ENCODE assay signal across 11 mouse cellular contexts in genomic region chr17:28874825-28875224, GRCm38 (mm10). TPM values are rescaled to one million over a fixed set of nuclear protein-coding genes. Genes with fewer than 3 reads are reported as not detected.
A peak's percentile ranks its signal among the peaks of the same experiment; 100 is the strongest.
DNase-seq lines count a peak whose midpoint lies in the region; ATAC-seq and TF ChIP-seq lines count a peak whose summit lies in the region.
"Had no signal": no experiment of that assay in that cellular context is flagged by ENCODE, and none has a peak within 500 bp of the region (broad histone marks: within the 10 kb centered on the region; RNA-seq: fewer than 3 reads in every experiment).

No protein-coding gene starts in this region.

- WGBS in intestine, embryonic 15.5 days: 58% methylated on average over 7 of the region's 7 CpGs
- WGBS in intestine, postnatal 0 days: 46% methylated on average over 7 of the region's 7 CpGs
- WGBS in heart, embryonic 15.5 days: 26% methylated on average over 7 of the region's 7 CpGs
- 77% methylated on average over 7 of the region's 7 CpGs for WGBS in hindbrain, embryonic 14.5 days
- 73% methylated on average over 7 of the region's 7 CpGs for WGBS in forebrain, postnatal 0 days

- H3K9me3 ChIP-seq in intestine, embryonic 15.5 days: no peaks in the 10 kb centered on the region
- no peaks in the 10 kb centered on the region for H3K9me3 ChIP-seq in intestine, postnatal 0 days (ENCODE audit: control insufficient read depth)
- H3K9me3 ChIP-seq in heart, embryonic 15.5 days (replicated peaks): no peaks in the 10 kb centered on the region
- no peaks in the 10 kb centered on the region for H3K9me3 ChIP-seq in hindbrain, embryonic 14.5 days (ENCODE audit: control insufficient read depth, low read length)
- H3K9me3 ChIP-seq in forebrain, postnatal 0 days (ENCODE audit: low read length): no peaks in the 10 kb centered on the region
- H3K9me3 ChIP-seq: hindbrain, embryonic 15.5 days had no signal

- peak; percentile 32; the same call in 1 of the 2 replicates for ATAC-seq in intestine, embryonic 15.5 days
- no peak for ATAC-seq in intestine, postnatal 0 days
- no peak; the same call in 1 of the 2 replicates for ATAC-seq in heart, embryonic 15.5 days (replicated peaks; ENCODE audit: insufficient number of reproducible peaks, insufficient read depth, low FRiP score, low read depth)
- ATAC-seq in hindbrain, embryonic 14.5 days (ENCODE audit: low FRiP score): no peak
- ATAC-seq in forebrain, postnatal 0 days: no peak

- H3K36me3 ChIP-seq in intestine, embryonic 15.5 days: no peaks in the 10 kb centered on the region
- H3K36me3 ChIP-seq in intestine, postnatal 0 days (ENCODE audit: control insufficient read depth, insufficient read depth): no peaks in the 10 kb centered on the region
- H3K36me3 ChIP-seq in heart, embryonic 15.5 days: no peaks in the 10 kb centered on the region
- no peaks in the 10 kb centered on the region for H3K36me3 ChIP-seq in hindbrain, embryonic 14.5 days (replicated peaks; ENCODE audit: control insufficient read depth, insufficient read depth)
- H3K36me3 ChIP-seq in forebrain, postnatal 0 days (ENCODE audit: insufficient read depth): no peaks in the 10 kb centered on the region
- H3K36me3 ChIP-seq: hindbrain, embryonic 15.5 days had no signal

- peak; percentile 89 for DNase-seq in adrenal gland, postnatal 10 days
- DNase-seq in lung, postnatal 10 days: peak; percentile 22
- no peak for DNase-seq in hindbrain, embryonic 14.5 days (ENCODE audit: low spot score)
- no peak for DNase-seq in left cerebral cortex, adult 18-20 months (ENCODE audit: low spot score in 2 of 2)
- no peak for DNase-seq in forebrain, postnatal 0 days

- TF ChIP-seq CTCF in intestine, postnatal 0 days (IDR thresholded peaks at IDR 0.05; ENCODE audit: low read depth): no peak
- TF ChIP-seq CTCF in forebrain, postnatal 0 days (IDR thresholded peaks at IDR 0.05; ENCODE audit: low read depth): no peak

- H3K4me2 ChIP-seq in intestine, embryonic 15.5 days (replicated peaks): no peak overlapping the region
- H3K4me2 ChIP-seq in intestine, postnatal 0 days (replicated peaks; ENCODE audit: low read depth): no peak overlapping the region
- peak overlapping the region; percentile 22; the same call in 1 of the 2 replicates for H3K4me2 ChIP-seq in heart, embryonic 15.5 days
- no peak overlapping the region for H3K4me2 ChIP-seq in hindbrain, embryonic 14.5 days (replicated peaks)
- H3K4me2 ChIP-seq in forebrain, postnatal 0 days (ENCODE audit: low read depth): no peak overlapping the region
- H3K4me2 ChIP-seq: hindbrain, embryonic 15.5 days had no signal

- no peaks in the 10 kb centered on the region for H3K27me3 ChIP-seq in intestine, embryonic 15.5 days (replicated peaks)
- H3K27me3 ChIP-seq in intestine, postnatal 0 days (replicated peaks; ENCODE audit: control insufficient read depth, insufficient read depth, low read length): no peaks in the 10 kb centered on the region
- peaks cover 3% of the 10 kb centered on the region; the same call in 1 of the 2 replicates for H3K27me3 ChIP-seq in heart, embryonic 15.5 days
- peaks cover 3% of the 10 kb centered on the region; the same call in 1 of the 2 replicates for H3K27me3 ChIP-seq in hindbrain, embryonic 14.5 days (ENCODE audit: control insufficient read depth, insufficient read depth, low read length)
- H3K27me3 ChIP-seq in forebrain, postnatal 0 days (ENCODE audit: insufficient read depth, low read length): no peaks in the 10 kb centered on the region
- H3K27me3 ChIP-seq: hindbrain, embryonic 15.5 days had no signal

- H3K9ac ChIP-seq in intestine, embryonic 15.5 days: no peak overlapping the region
- H3K9ac ChIP-seq in intestine, postnatal 0 days (ENCODE audit: low read depth, low read length): no peak overlapping the region
- H3K9ac ChIP-seq in heart, embryonic 15.5 days: no peak overlapping the region
- no peak overlapping the region for H3K9ac ChIP-seq in hindbrain, embryonic 14.5 days
- no peak overlapping the region for H3K9ac ChIP-seq in forebrain, postnatal 0 days
- H3K9ac ChIP-seq: hindbrain, embryonic 15.5 days had no signal

- 0 out of 2 replicates have a peak, but pooled peaks cover 12% of the 10 kb centered on the region for H3K4me1 ChIP-seq in intestine, embryonic 15.5 days (replicated peaks)
- no peaks in the 10 kb centered on the region; the same call in 1 of the 2 replicates for H3K4me1 ChIP-seq in intestine, postnatal 0 days (replicated peaks; ENCODE audit: control insufficient read depth, insufficient read depth, low read length)
- peaks cover 16% of the 10 kb centered on the region for H3K4me1 ChIP-seq in heart, embryonic 15.5 days (replicated peaks)
- H3K4me1 ChIP-seq in hindbrain, embryonic 14.5 days (replicated peaks; ENCODE audit: control insufficient read depth, insufficient read depth, low read length): peaks cover 9% of the 10 kb centered on the region
- peaks cover 7% of the 10 kb centered on the region; the same call in 1 of the 2 replicates for H3K4me1 ChIP-seq in forebrain, postnatal 0 days (ENCODE audit: insufficient read depth)

- H3K4me3 ChIP-seq in intestine, embryonic 15.5 days (replicated peaks): no peak overlapping the region
- H3K4me3 ChIP-seq in intestine, postnatal 0 days (ENCODE audit: low read depth, low read length): no peak overlapping the region
- H3K4me3 ChIP-seq in heart, embryonic 15.5 days: no peak overlapping the region
- no peak overlapping the region for H3K4me3 ChIP-seq in hindbrain, embryonic 14.5 days (replicated peaks; ENCODE audit: low read length)
- H3K4me3 ChIP-seq in forebrain, postnatal 0 days (ENCODE audit: low read depth, low read length): no peak overlapping the region
- H3K4me3 ChIP-seq: hindbrain, embryonic 15.5 days; megakaryocyte, embryonic 14.5 days had no signal

- H3K27ac ChIP-seq in intestine, embryonic 15.5 days: no peak overlapping the region
- H3K27ac ChIP-seq in intestine, postnatal 0 days (ENCODE audit: low read depth, low read length): no peak overlapping the region
- H3K27ac ChIP-seq in heart, embryonic 15.5 days: peak overlapping the region; percentile 24
- H3K27ac ChIP-seq in hindbrain, embryonic 14.5 days: no peak overlapping the region
- no peak overlapping the region for H3K27ac ChIP-seq in forebrain, postnatal 0 days (ENCODE audit: low read depth, low read length)
- H3K27ac ChIP-seq: hindbrain, embryonic 15.5 days had no signal

RNA-seq across cellular contexts. Expression of gene Pnpla1, which starts 16.6 kb away (rescaled TPM):
- 0.95 and 1.2 TPM in 2 replicates for polyA plus RNA-seq in intestine, embryonic 15.5 days (2015; fragmentation: Nextera tagmentation; extraction: Ambion mirVana)
- 0.12 and 0.20 TPM in 2 replicates for polyA plus RNA-seq in intestine, postnatal 0 days (2015; fragmentation: Nextera tagmentation; extraction: Ambion mirVana)
- total RNA-seq in adrenal gland, postnatal 10 days (2021): not detected
- polyA plus RNA-seq in heart, embryonic 15.5 days (2015; fragmentation: Nextera tagmentation; extraction: Ambion mirVana): not detected in 2 replicates
- polyA plus RNA-seq in hindbrain, embryonic 14.5 days (2014; fragmentation: Nextera tagmentation; extraction: Ambion mirVana): 0.07 TPM in 1 of 2 replicates, not detected in the other
- total RNA-seq in left cerebral cortex, adult 18-20 months (2021): under 1 TPM; 0.53 to 0.54 TPM
- not detected in 2 replicates for total RNA-seq in forebrain, postnatal 0 days (2014; rRNA removed)
- 0.04 TPM in 1 of 2 replicates, not detected in the other for polyA plus RNA-seq in forebrain, postnatal 0 days (2015; fragmentation: Nextera tagmentation; extraction: Ambion mirVana)
- total RNA-seq: common myeloid progenitor, adult 5-6 weeks had no signal

RNA-seq across cellular contexts. Expression of gene 4930539E08Rik, which starts 40.3 kb away (rescaled TPM):
- 4.4 and 4.8 TPM in 2 replicates for polyA plus RNA-seq in intestine, embryonic 15.5 days (2015; fragmentation: Nextera tagmentation; extraction: Ambion mirVana)
- polyA plus RNA-seq in intestine, postnatal 0 days (2015; fragmentation: Nextera tagmentation; extraction: Ambion mirVana): 2.9 and 3.5 TPM in 2 replicates
- total RNA-seq in adrenal gland, postnatal 10 days (2021): under 1 TPM; 0.09 to 0.12 TPM
- polyA plus RNA-seq in heart, embryonic 15.5 days (2015; fragmentation: Nextera tagmentation; extraction: Ambion mirVana): 0.04 and 0.30 TPM in 2 replicates
- polyA plus RNA-seq in hindbrain, embryonic 14.5 days (2014; fragmentation: Nextera tagmentation; extraction: Ambion mirVana): 1.2 and 1.3 TPM in 2 replicates
- total RNA-seq in left cerebral cortex, adult 18-20 months (2021): 10 to 100 TPM in 1 of 2 experiments, 1 to 10 TPM in 1; 8.6 to 10.7 TPM
- 3.3 and 4.1 TPM in 2 replicates for total RNA-seq in forebrain, postnatal 0 days (2014; rRNA removed)
- 1.8 and 2.1 TPM in 2 replicates for polyA plus RNA-seq in forebrain, postnatal 0 days (2015; fragmentation: Nextera tagmentation; extraction: Ambion mirVana)

Comparison
In these comparisons a context has a peak if more than half of its experiments do, and no peak if none do; other contexts are left out.
1. DNase-seq: peak in adrenal gland, postnatal 10 days (single experiment) and lung, postnatal 10 days (single experiment); none in hindbrain, embryonic 14.5 days (single experiment), left cerebral cortex, adult 18-20 months (0 of 2) and forebrain, postnatal 0 days (single experiment).